8 mouse cellular contexts compared by ENCODE assay signal in genomic region chr19:3832851-3833353, GRCm38 (mm10). TPM values are rescaled to one million over a fixed set of nuclear protein-coding genes. Genes with fewer than 3 reads are reported as not detected.
A peak's percentile ranks its signal among the peaks of the same experiment; 100 is the strongest.
DNase-seq lines count a peak whose midpoint lies in the region; ATAC-seq lines count a peak whose summit lies in the region.

No protein-coding gene starts in this region.

- DNase-seq in 416B (ENCODE audit: low read depth), result peak; percentile 91
- DNase-seq in adrenal gland, postnatal 14 days, result peak; percentile 80
- DNase-seq in heart, embryonic 10.5 days (ENCODE audit: low spot score), result no peak
- peak; percentile 67 to 83 for DNase-seq in kidney, postnatal 4 days
- DNase-seq in thymus, postnatal 36 days, result no peak
- no peak for DNase-seq in midbrain, embryonic 10.5 days (ENCODE audit: low spot score)

- no peaks in the 10 kb centered on the region for H3K27me3 ChIP-seq in heart, embryonic 10.5 days (ENCODE audit: insufficient read depth, poor library complexity, severe bottlenecking)
- H3K27me3 ChIP-seq in midbrain, embryonic 10.5 days (ENCODE audit: low read depth, poor library complexity, severe bottlenecking), result no peaks in the 10 kb centered on the region
- H3K27me3 ChIP-seq in forebrain, embryonic 15.5 days, result no peaks in the 10 kb centered on the region

- H3K9ac ChIP-seq in forebrain, embryonic 15.5 days (replicated peaks), result no peak overlapping the region

- peak; percentile 36; the same call in 1 of the 2 replicates for ATAC-seq in neutrophil, adult 5-6 weeks (ENCODE audit: extremely low read depth, insufficient number of reproducible peaks, low FRiP score, poor library complexity, severe bottlenecking)
- no peak for ATAC-seq in forebrain, embryonic 15.5 days (replicated peaks)

- peaks cover 6% of the 10 kb centered on the region; the same call in 1 of the 2 replicates for H3K4me1 ChIP-seq in heart, embryonic 10.5 days
- H3K4me1 ChIP-seq in midbrain, embryonic 10.5 days, result no peaks in the 10 kb centered on the region
- no peaks in the 10 kb centered on the region for H3K4me1 ChIP-seq in forebrain, embryonic 15.5 days

- H3K4me3 ChIP-seq in heart, embryonic 10.5 days, result no peak overlapping the region
- no peak overlapping the region for H3K4me3 ChIP-seq in midbrain, embryonic 10.5 days
- H3K4me3 ChIP-seq in forebrain, embryonic 15.5 days, result no peak overlapping the region

- H3K9me3 ChIP-seq in heart, embryonic 10.5 days, result no peaks in the 10 kb centered on the region
- H3K9me3 ChIP-seq in midbrain, embryonic 10.5 days (replicated peaks), result no peaks in the 10 kb centered on the region
- no peaks in the 10 kb centered on the region for H3K9me3 ChIP-seq in forebrain, embryonic 15.5 days

- H3K4me2 ChIP-seq in forebrain, embryonic 15.5 days (replicated peaks), result no peak overlapping the region

- H3K36me3 ChIP-seq in heart, embryonic 10.5 days, result no peaks in the 10 kb centered on the region
- H3K36me3 ChIP-seq in midbrain, embryonic 10.5 days, result no peaks in the 10 kb centered on the region
- H3K36me3 ChIP-seq in forebrain, embryonic 15.5 days, result no peaks in the 10 kb centered on the region

- H3K27ac ChIP-seq in heart, embryonic 10.5 days, result 0 out of 2 replicates have a peak overlapping the region, but pooled peaks have one; percentile 52
- H3K27ac ChIP-seq in midbrain, embryonic 10.5 days (replicated peaks), result no peak overlapping the region
- no peak overlapping the region for H3K27ac ChIP-seq in forebrain, embryonic 15.5 days (replicated peaks)

- WGBS in heart, embryonic 10.5 days, result 64% methylated on average over 4 of the region's 4 CpGs
- WGBS in midbrain, embryonic 10.5 days, result 79% methylated on average over 4 of the region's 4 CpGs
- 67% methylated on average over 4 of the region's 4 CpGs for WGBS in forebrain, embryonic 15.5 days

RNA-seq across cellular contexts. Expression of gene Chka, which starts 18.7 kb away (rescaled TPM):
- 52.0 and 82.2 TPM in 2 replicates for total RNA-seq in adrenal gland, postnatal 14 days (2021)
- polyA plus RNA-seq in heart, embryonic 10.5 days (2016; fragmentation: Nextera tagmentation; extraction: Ambion mirVana), result 29.8 and 40.3 TPM in 2 replicates
- total RNA-seq in neutrophil, adult 5-6 weeks (2017), result 16.6 and 26.0 TPM in 2 replicates
- polyA plus RNA-seq in midbrain, embryonic 10.5 days (2016; fragmentation: Nextera tagmentation; extraction: Ambion mirVana), result 58.6 and 59.1 TPM in 2 replicates
- 62.4 and 62.5 TPM in 2 replicates for polyA plus RNA-seq in forebrain, embryonic 15.5 days (2015; fragmentation: Nextera tagmentation; extraction: Ambion mirVana)

Comparison
In these comparisons a context has a peak if more than half of its experiments do, and no peak if none do; other contexts are left out.
1. DNase-seq: peak in 416B (single experiment), adrenal gland, postnatal 14 days (single experiment) and kidney, postnatal 4 days (2 of 2); none in heart, embryonic 10.5 days (single experiment), thymus, postnatal 36 days (0 of 2) and midbrain, embryonic 10.5 days (single experiment).